Mouse (Mus musculus): ENCODE measurements around the gene Topaz1. TPM values are rescaled to one million over a fixed set of nuclear protein-coding genes. Genes with fewer than 3 reads are reported as not detected.

Topaz1 gene
- polyA plus RNA-seq, 1 experiment from 2014 or later, result 0.16 TPM

GRCm38 (mm10) chr9:122736742-122737141 is 10.4 kb upstream of the Topaz1 start:
- no peak for ATAC-seq
- Histone ChIP-seq H3K36me3 (ENCODE audit: control insufficient read depth, insufficient read depth) (no peaks in the 10 kb centered on the region), H3K27ac (ENCODE audit: low read depth, low read length) (no peak overlapping the region), H3K27me3 (replicated peaks; ENCODE audit: control insufficient read depth, insufficient read depth, low read length) (0 out of 2 replicates have a peak, but pooled peaks cover 3% of the 10 kb centered on the region), H3K9ac (ENCODE audit: low read depth, low read length) (no peak overlapping the region), H3K4me2 (replicated peaks; ENCODE audit: low read depth) (no peak overlapping the region), H3K4me1 (replicated peaks; ENCODE audit: control insufficient read depth, insufficient read depth, low read length) (no peaks in the 10 kb centered on the region), H3K4me3 (ENCODE audit: low read depth, low read length) (no peak overlapping the region), H3K9me3 (ENCODE audit: control insufficient read depth) (no peaks in the 10 kb centered on the region)
- peak; percentile 84 for TF ChIP-seq CTCF (IDR thresholded peaks at IDR 0.05; ENCODE audit: low read depth)
- 25% methylated on average over 4 of the region's 4 CpGs for WGBS

DNA sequence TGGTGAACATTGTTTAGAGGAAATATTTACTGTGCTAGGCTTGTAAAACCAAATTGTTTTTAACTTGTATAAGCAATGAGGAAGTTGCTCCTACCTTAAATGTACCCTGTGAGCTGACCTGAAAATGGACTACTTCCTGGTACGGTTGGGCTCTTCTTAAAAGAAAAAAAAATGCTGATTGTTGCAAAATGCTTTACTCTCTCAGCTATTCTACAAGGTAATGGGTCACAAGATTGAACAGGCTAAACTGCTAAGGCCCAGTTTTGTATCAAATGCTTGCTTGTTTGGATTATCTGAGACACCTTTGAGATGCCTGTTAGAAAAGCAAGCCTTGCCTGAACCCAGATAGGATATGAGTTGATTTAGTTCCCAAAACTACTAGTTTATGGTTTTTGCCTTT is 1.3 kb upstream of the Topaz1 start:
- WGBS, result 31% methylated on average over 1 of the region's 1 CpGs
- Histone ChIP-seq H3K4me1 (replicated peaks; ENCODE audit: control insufficient read depth, insufficient read depth, low read length) (no peaks in the 10 kb centered on the region), H3K9me3 (ENCODE audit: control insufficient read depth) (no peaks in the 10 kb centered on the region), H3K27ac (ENCODE audit: low read depth, low read length) (no peak overlapping the region), H3K27me3 (replicated peaks; ENCODE audit: control insufficient read depth, insufficient read depth, low read length) (no peaks in the 10 kb centered on the region), H3K9ac (ENCODE audit: low read depth, low read length) (no peak overlapping the region), H3K36me3 (ENCODE audit: control insufficient read depth, insufficient read depth) (no peaks in the 10 kb centered on the region), H3K4me3 (ENCODE audit: low read depth, low read length) (no peak overlapping the region), H3K4me2 (replicated peaks; ENCODE audit: low read depth) (no peak overlapping the region)
- TF ChIP-seq CTCF (IDR thresholded peaks at IDR 0.05; ENCODE audit: low read depth), result no peak
- ATAC-seq, result no peak

DNA sequence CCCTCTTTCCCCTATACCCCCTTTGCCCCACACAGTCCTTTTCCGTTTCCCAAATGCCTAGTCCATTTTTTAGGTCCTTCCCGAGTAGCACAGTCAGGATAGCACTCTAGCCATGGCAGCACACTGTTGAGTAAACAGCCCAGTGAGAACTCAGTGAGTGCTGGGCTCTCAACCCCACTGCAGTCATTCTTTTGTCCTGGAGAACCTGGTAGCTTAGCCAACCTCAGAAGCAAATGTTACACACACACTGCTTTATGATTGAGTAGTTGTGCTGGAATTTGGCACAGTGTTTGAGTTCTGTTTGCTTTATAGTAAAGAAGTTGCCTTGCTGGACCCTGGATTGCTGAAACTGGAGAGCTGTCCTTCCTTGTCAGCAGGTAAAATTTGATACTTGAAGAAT is 10.5 kb downstream of the Topaz1 start:
- no peaks in the 10 kb centered on the region for H3K4me1 ChIP-seq (replicated peaks; ENCODE audit: control insufficient read depth, insufficient read depth, low read length)
- no peaks in the 10 kb centered on the region for H3K36me3 ChIP-seq (ENCODE audit: control insufficient read depth, insufficient read depth)
- no peak for TF ChIP-seq CTCF (IDR thresholded peaks at IDR 0.05; ENCODE audit: low read depth)
- H3K9ac ChIP-seq (ENCODE audit: low read depth, low read length), result no peak overlapping the region
- no peak overlapping the region for H3K4me2 ChIP-seq (replicated peaks; ENCODE audit: low read depth)
- no peak overlapping the region for H3K4me3 ChIP-seq (ENCODE audit: low read depth, low read length)
- 34% methylated on average over 2 of the region's 2 CpGs for WGBS
- ATAC-seq, result no peak
- H3K9me3 ChIP-seq (ENCODE audit: control insufficient read depth), result no peaks in the 10 kb centered on the region
- no peak overlapping the region for H3K27ac ChIP-seq (ENCODE audit: low read depth, low read length)
- no peaks in the 10 kb centered on the region for H3K27me3 ChIP-seq (replicated peaks; ENCODE audit: control insufficient read depth, insufficient read depth, low read length)

GRCm38 (mm10) chr9:122760111-122760510 is 13.0 kb downstream of the Topaz1 start:
- no peak for ATAC-seq
- Histone ChIP-seq H3K27ac (ENCODE audit: low read depth, low read length) (no peak overlapping the region), H3K36me3 (ENCODE audit: control insufficient read depth, insufficient read depth) (no peaks in the 10 kb centered on the region)

DNA sequence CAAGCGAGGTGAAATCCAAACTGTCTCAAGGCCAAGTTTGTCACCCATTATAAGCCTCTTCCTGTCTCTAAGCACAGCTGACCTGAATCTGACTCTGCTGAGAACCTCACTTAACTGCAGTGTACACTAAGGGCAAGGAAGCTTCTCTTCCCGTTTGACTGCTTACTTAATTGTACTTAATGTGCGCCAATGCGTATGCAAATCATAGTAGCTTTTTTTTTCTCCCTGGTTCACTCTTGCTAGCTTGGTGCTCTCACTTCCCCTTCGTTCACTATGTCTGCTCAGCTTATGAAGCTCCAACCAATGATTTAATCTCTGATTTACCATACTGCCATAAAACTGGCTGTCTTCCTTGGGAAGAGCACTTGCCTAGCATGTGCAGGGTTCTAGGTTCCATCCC is 38.1 kb downstream of the Topaz1 start:
- no peak overlapping the region for H3K27ac ChIP-seq (ENCODE audit: low read depth, low read length)
- no peak overlapping the region for H3K4me2 ChIP-seq (replicated peaks; ENCODE audit: low read depth)
- H3K4me3 ChIP-seq (ENCODE audit: low read depth, low read length), result no peak overlapping the region
- no peak overlapping the region for H3K9ac ChIP-seq (ENCODE audit: low read depth, low read length)
- no peak for TF ChIP-seq CTCF (IDR thresholded peaks at IDR 0.05; ENCODE audit: low read depth)
- no peaks in the 10 kb centered on the region for H3K36me3 ChIP-seq (ENCODE audit: control insufficient read depth, insufficient read depth)
- H3K4me1 ChIP-seq (replicated peaks; ENCODE audit: control insufficient read depth, insufficient read depth, low read length), result no peaks in the 10 kb centered on the region
- 72% methylated on average over 5 of the region's 5 CpGs for WGBS
- ATAC-seq, result no peak
- H3K9me3 ChIP-seq (ENCODE audit: control insufficient read depth), result no peaks in the 10 kb centered on the region
- H3K27me3 ChIP-seq (replicated peaks; ENCODE audit: control insufficient read depth, insufficient read depth, low read length), result no peaks in the 10 kb centered on the region

More at GRCm38 (mm10) chr9:122760111-122760510, 13.0 kb downstream of the Topaz1 start:
- no peak overlapping the region for H3K9ac ChIP-seq (ENCODE audit: low read depth, low read length)
- no peak overlapping the region for H3K4me3 ChIP-seq (ENCODE audit: low read depth, low read length)
- TF ChIP-seq CTCF (IDR thresholded peaks at IDR 0.05; ENCODE audit: low read depth), result no peak
- no peaks in the 10 kb centered on the region for H3K27me3 ChIP-seq (replicated peaks; ENCODE audit: control insufficient read depth, insufficient read depth, low read length)
- no peaks in the 10 kb centered on the region for H3K4me1 ChIP-seq (replicated peaks; ENCODE audit: control insufficient read depth, insufficient read depth, low read length)
- no peaks in the 10 kb centered on the region for H3K9me3 ChIP-seq (ENCODE audit: control insufficient read depth)
- H3K4me2 ChIP-seq (replicated peaks; ENCODE audit: low read depth), result no peak overlapping the region

- H3K9ac ChIP-seq (ENCODE audit: low read depth, low read length), result no peak overlapping the region
- H3K27me3 ChIP-seq (replicated peaks; ENCODE audit: control insufficient read depth, insufficient read depth, low read length), result no peaks in the 10 kb centered on the region
- H3K9me3 ChIP-seq (ENCODE audit: control insufficient read depth), result no peaks in the 10 kb centered on the region
- H3K4me3 ChIP-seq (ENCODE audit: low read depth, low read length), result no peak overlapping the region
- H3K4me2 ChIP-seq (replicated peaks; ENCODE audit: low read depth), result no peak overlapping the region
- no peak overlapping the region for H3K27ac ChIP-seq (ENCODE audit: low read depth, low read length)
- no peaks in the 10 kb centered on the region for H3K36me3 ChIP-seq (ENCODE audit: control insufficient read depth, insufficient read depth)
- H3K4me1 ChIP-seq (replicated peaks; ENCODE audit: control insufficient read depth, insufficient read depth, low read length), result no peaks in the 10 kb centered on the region
- no peak for TF ChIP-seq CTCF (IDR thresholded peaks at IDR 0.05; ENCODE audit: low read depth)
- WGBS, result 85% methylated on average over 1 of the region's 1 CpGs
- ATAC-seq, result no peak
Observed at GRCm38 (mm10) chr9:122786534-122786933, 39.4 kb downstream of the Topaz1 start.

All from intestine, postnatal 0 days (tissue).